Mouse (Mus musculus) adrenal gland, postnatal 14 days (tissue): ENCODE data around the gene Irx1. TPM values are rescaled to one million over a fixed set of nuclear protein-coding genes. Genes with fewer than 3 reads are reported as not detected.

ENCODE experiments used
- DNase-seq: peaks from one replicate; pipeline ENCODE4 v3.0.0; 2021; ENCODE audit warnings: mixed read lengths
- total RNA-seq: library from RNA; stranded (reverse); gene quantifications from 2 replicates; pipeline ENCODE4 v1.2.3, GENCODE M21; 2021

Irx1 gene
- total RNA-seq, 1 experiment from 2014 or later, result 0.41 TPM

DNA sequence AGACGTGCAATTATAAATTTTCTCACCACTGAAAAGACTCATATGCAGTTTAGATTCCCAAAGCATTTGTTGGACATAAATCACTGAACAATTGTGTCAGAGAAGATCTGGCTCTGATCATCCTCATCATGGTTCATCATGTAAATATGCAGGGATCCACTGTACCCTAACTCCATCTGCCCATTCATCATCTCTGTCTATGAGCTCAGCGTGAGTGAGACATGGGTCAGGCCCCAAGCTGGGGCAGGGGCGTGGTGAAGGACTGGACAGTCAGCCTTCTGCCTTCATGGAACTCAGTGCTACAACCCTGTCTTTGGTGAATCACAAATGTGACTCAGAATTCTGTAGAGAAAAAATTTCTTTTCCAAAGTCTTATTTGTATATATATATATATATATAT, 53.2 kb downstream of the Irx1 start:
- DNase-seq, result no peak
